Mouse (Mus musculus): ENCODE data around the gene Six4. TPM values are rescaled to one million over a fixed set of nuclear protein-coding genes. Genes with fewer than 3 reads are reported as not detected.
"Not testable (repeated sequence)": the region's sequence is repeated elsewhere in the genome, so short reads cannot be mapped to it uniquely, and the experiment has no call there.

Six4 gene
- polyA plus RNA-seq, 1 experiment from 2014 or later, result 2.7 TPM

- DNase-seq (ENCODE audit: low read depth, low spot score) (no peak), ATAC-seq (peak; percentile 33)
- CTCF ChIA-PET, result no interaction called here
- no peaks in the 10 kb centered on the region for H3K27me3 ChIP-seq
- in situ Hi-C loops (cut with MboI; ENCODE audit: low pct_unique_long_range_greater_than_20kb), result loop anchor here (5.0 kb wide), 2 partner anchors 65 to 210 kb away; no protein-coding TSS in a partner anchor
- POLR2A ChIA-PET, result interaction anchor here (0.7 to 1.3 kb wide), 5 partner anchors 30 to 212 kb away, joined by 3 to 5 read pairs (median 4); partner anchors contain the start of gene Six1
- no peak for TF ChIP-seq CTCF (IDR thresholded peaks at IDR 0.05)
Observed at GRCm38 (mm10) chr12:73112326-73113087, 749 bp downstream of the Six4 start.

GRCm38 (mm10) chr12:73111561-73112325 is 1.5 kb downstream of the Six4 start:
- POLR2A ChIA-PET, result interaction anchor here (0.6 to 1.3 kb wide), 5 partner anchors 29 to 342 kb away, joined by 3 to 9 read pairs (median 4); no protein-coding TSS in a partner anchor
- in situ Hi-C loops (cut with MboI; ENCODE audit: low pct_unique_long_range_greater_than_20kb), result loop anchor here (5.0 kb wide), 2 partner anchors 64 to 211 kb away; no protein-coding TSS in a partner anchor
- ATAC-seq, result peak; percentile 44
- CTCF ChIA-PET, result no interaction called here
- no peak for TF ChIP-seq CTCF (IDR thresholded peaks at IDR 0.05)
- DNase-seq (ENCODE audit: low read depth, low spot score), result no peak
- H3K27me3 ChIP-seq, result no peaks in the 10 kb centered on the region

- TF ChIP-seq CTCF (IDR thresholded peaks at IDR 0.05), result no peak
- DNase-seq (ENCODE audit: low read depth, low spot score), result no peak
Observed at GRCm38 (mm10) chr12:73110431-73111111, 2.7 kb downstream of the Six4 start.

GRCm38 (mm10) chr12:73107821-73108220 is 5.4 kb downstream of the Six4 start:
- in situ Hi-C loops (cut with MboI; ENCODE audit: low pct_unique_long_range_greater_than_20kb), result no loop called here
- TF ChIP-seq CTCF (IDR thresholded peaks at IDR 0.05), result no peak
- H3K27me3 ChIP-seq, result no peaks in the 10 kb centered on the region
- DNase-seq (ENCODE audit: low read depth, low spot score) (no peak), ATAC-seq (no peak)
- CTCF ChIA-PET, result no interaction called here
- POLR2A ChIA-PET, result no interaction called here

More at GRCm38 (mm10) chr12:73110431-73111111, 2.7 kb downstream of the Six4 start:
- ChIA-PET POLR2A (no interaction called here), CTCF (no interaction called here)
- no peaks in the 10 kb centered on the region for H3K27me3 ChIP-seq
- peak; percentile 29 for ATAC-seq
- in situ Hi-C loops (cut with MboI; ENCODE audit: low pct_unique_long_range_greater_than_20kb), result loop anchor here (5.0 kb wide), 2 partner anchors 63 to 212 kb away; no protein-coding TSS in a partner anchor

- no peak for TF ChIP-seq CTCF (IDR thresholded peaks at IDR 0.05)
- DNase-seq (ENCODE audit: low read depth, low spot score), result no peak
- ChIA-PET POLR2A (no interaction called here), CTCF (no interaction called here)
- in situ Hi-C loops (cut with MboI; ENCODE audit: low pct_unique_long_range_greater_than_20kb), result no loop called here
- ATAC-seq, result no peak
- no peaks in the 10 kb centered on the region for H3K27me3 ChIP-seq
Observed at GRCm38 (mm10) chr12:73103713-73104112, 9.5 kb downstream of the Six4 start.

- in situ Hi-C loops (cut with MboI; ENCODE audit: low pct_unique_long_range_greater_than_20kb), result no loop called here
- no peak for DNase-seq (ENCODE audit: low read depth, low spot score)
- ChIA-PET CTCF (no interaction called here), POLR2A (no interaction called here)
- no peak for ATAC-seq
- TF ChIP-seq CTCF (IDR thresholded peaks at IDR 0.05), result no peak
- H3K27me3 ChIP-seq, result no peaks in the 10 kb centered on the region
Observed at GRCm38 (mm10) chr12:73098593-73098992, 14.7 kb downstream of the Six4 start.

- H3K27me3 ChIP-seq; ATAC-seq; in situ Hi-C loops (cut with MboI; ENCODE audit: low pct_unique_long_range_greater_than_20kb); DNase-seq (ENCODE audit: low read depth, low spot score); POLR2A ChIA-PET; CTCF ChIA-PET: not testable (repeated sequence)
Observed at GRCm38 (mm10) chr12:73096177-73096576, 17.1 kb downstream of the Six4 start.

- POLR2A ChIA-PET, result no interaction called here
- H3K27me3 ChIP-seq, result no peaks in the 10 kb centered on the region
- in situ Hi-C loops (cut with MboI; ENCODE audit: low pct_unique_long_range_greater_than_20kb), result no loop called here
- CTCF ChIA-PET, result no interaction called here
- DNase-seq (ENCODE audit: low read depth, low spot score), result no peak
- TF ChIP-seq CTCF (IDR thresholded peaks at IDR 0.05), result no peak
- ATAC-seq, result no peak
Observed at GRCm38 (mm10) chr12:73094605-73095004, 18.7 kb downstream of the Six4 start.

GRCm38 (mm10) chr12:73094189-73094588 is 19.1 kb downstream of the Six4 start:
- in situ Hi-C loops (cut with MboI; ENCODE audit: low pct_unique_long_range_greater_than_20kb), result no loop called here
- ChIA-PET POLR2A (no interaction called here), CTCF (no interaction called here)
- DNase-seq (ENCODE audit: low read depth, low spot score) (no peak), ATAC-seq (no peak)
- no peaks in the 10 kb centered on the region for H3K27me3 ChIP-seq
- no peak for TF ChIP-seq CTCF (IDR thresholded peaks at IDR 0.05)

GRCm38 (mm10) chr12:73090672-73091335 is 22.5 kb downstream of the Six4 start:
- DNase-seq (ENCODE audit: low read depth, low spot score), result no peak
- no peaks in the 10 kb centered on the region for H3K27me3 ChIP-seq
- ATAC-seq, result no peak
- CTCF ChIA-PET, result interaction anchor here (1.1 kb wide), 1 partner anchor 35 kb away, joined by 3 read pairs; no protein-coding TSS in a partner anchor
- TF ChIP-seq CTCF (IDR thresholded peaks at IDR 0.05), result no peak
- POLR2A ChIA-PET, result interaction anchor here (0.6 kb wide), 1 partner anchor 35 kb away, joined by 3 read pairs; no protein-coding TSS in a partner anchor
- in situ Hi-C loops (cut with MboI; ENCODE audit: low pct_unique_long_range_greater_than_20kb), result no loop called here
